Mouse (Mus musculus) heart, adult 2 months (tissue): ENCODE measurements around the gene Akr1b7. TPM values are rescaled to one million over a fixed set of nuclear protein-coding genes. Genes with fewer than 3 reads are reported as not detected.

Experiments used
- DNase-seq, 2 experiments: peaks; one replicate each; pipeline ENCODE4 v3.0.0; 2021
- H3K27ac ChIP-seq: fragments of 200-600 bp; 2 replicates; pipeline ENCODE4 v1.8.1; 2022
- H3K27me3 ChIP-seq: fragments of 200-500 bp; 2 replicates; pipeline ENCODE4 v1.6.1; 2012; ENCODE audit warnings: mild to moderate bottlenecking, low read length, inconsistent platforms, mixed read lengths; ENCODE audit not compliant: control insufficient read depth, insufficient read depth
- H3K36me3 ChIP-seq: fragments of 200-500 bp; 2 replicates; pipeline ENCODE4 v1.6.1; 2012; ENCODE audit warnings: low read length, inconsistent platforms; ENCODE audit not compliant: control insufficient read depth, insufficient read depth
- H3K4me1 ChIP-seq: fragments of 200-500 bp; 2 replicates; pipeline ENCODE4 v1.6.1; 2011; ENCODE audit warnings: low read length; ENCODE audit not compliant: control insufficient read depth, insufficient read depth
- H3K4me3 ChIP-seq: fragments of 200-600 bp; 2 replicates; pipeline ENCODE4 v1.8.1; 2022
- H3K79me2 ChIP-seq: fragments of 200-500 bp; replicated peaks from 2 replicates; pipeline ENCODE4 v1.6.1; 2012; ENCODE audit warnings: mild to moderate bottlenecking, inconsistent platforms, low read length, moderate library complexity, mixed read lengths; ENCODE audit not compliant: control insufficient read depth, insufficient read depth
- H3K9ac ChIP-seq: fragments of 200-500 bp; 2 replicates; pipeline ENCODE4 v1.6.1; 2012; ENCODE audit warnings: low read depth, mild to moderate bottlenecking, control low read depth, inconsistent platforms, low read length, mixed read lengths
- CTCF ChIP-seq: fragments of 200-600 bp; IDR thresholded peaks from 2 replicates; pipeline ENCODE4 v1.8.1; 2022; ENCODE audit warnings: antibody characterized with exemption, mild to moderate bottlenecking, moderate library complexity
- EP300 ChIP-seq: fragments of 200-500 bp; IDR thresholded peaks from 2 replicates; pipeline ENCODE4 v1.6.1; 2011; ENCODE audit warnings: low read depth, low read length, control low read depth; ENCODE audit not compliant: insufficient read depth
- POLR2A ChIP-seq: fragments of 200-500 bp; IDR thresholded peaks from 2 replicates; pipeline ENCODE4 v1.6.1; 2011; ENCODE audit warnings: mild to moderate bottlenecking, low read depth, low read length, control low read depth; ENCODE audit not compliant: insufficient read depth
- WGBS: fragments of 180-500 bp; shearing (Covaris S2); methylation state at CpG from one replicate; pipeline ENCODE4 v1.1.7; 2018; 5-methylcytosine and 5-hydroxymethylcytosine counted together
- intact Hi-C: fragments of 180-260 bp; cut with DNase I; formaldehyde crosslinking; loops from one replicate; pipeline ENCODE4 v1.15.1; 2025
- polyA plus RNA-seq: library from polyadenylated mRNA; depleted of rRNA; stranded (reverse); fragments of >200 nt; gene quantifications from 2 replicates; pipeline ENCODE4 v1.2.3, GENCODE M21; 2012; rRNA removed
- total RNA-seq, 2 experiments: library from RNA; stranded (reverse); gene quantifications; 2 replicates each; pipeline ENCODE4 v1.2.3; 2021

Gene Akr1b7
- total and polyA plus RNA-seq, 3 experiments = not detected

GRCm38 (mm10) chr6:34448696-34449095 lies 36.6 kb downstream of the Akr1b7 start:
- intact Hi-C loops = loop anchor here (1.0 to 5.0 kb wide), 4 partner anchors 78 to 309 kb away; no protein-coding TSS in a partner anchor
- Histone ChIP-seq H3K4me1 (no peaks in the 10 kb centered on the region), H3K9ac (no peak overlapping the region), H3K36me3 (no peaks in the 10 kb centered on the region), H3K27ac (no peak overlapping the region), H3K79me2 (no peaks in the 10 kb centered on the region), H3K27me3 (no peaks in the 10 kb centered on the region), H3K4me3 (no peak overlapping the region)
- DNase-seq = no peak
- WGBS = 83% methylated on average over 1 of the region's 1 CpGs
- TF ChIP-seq CTCF = no peak
- no peak for TF ChIP-seq EP300
- TF ChIP-seq POLR2A = no peak

DNA sequence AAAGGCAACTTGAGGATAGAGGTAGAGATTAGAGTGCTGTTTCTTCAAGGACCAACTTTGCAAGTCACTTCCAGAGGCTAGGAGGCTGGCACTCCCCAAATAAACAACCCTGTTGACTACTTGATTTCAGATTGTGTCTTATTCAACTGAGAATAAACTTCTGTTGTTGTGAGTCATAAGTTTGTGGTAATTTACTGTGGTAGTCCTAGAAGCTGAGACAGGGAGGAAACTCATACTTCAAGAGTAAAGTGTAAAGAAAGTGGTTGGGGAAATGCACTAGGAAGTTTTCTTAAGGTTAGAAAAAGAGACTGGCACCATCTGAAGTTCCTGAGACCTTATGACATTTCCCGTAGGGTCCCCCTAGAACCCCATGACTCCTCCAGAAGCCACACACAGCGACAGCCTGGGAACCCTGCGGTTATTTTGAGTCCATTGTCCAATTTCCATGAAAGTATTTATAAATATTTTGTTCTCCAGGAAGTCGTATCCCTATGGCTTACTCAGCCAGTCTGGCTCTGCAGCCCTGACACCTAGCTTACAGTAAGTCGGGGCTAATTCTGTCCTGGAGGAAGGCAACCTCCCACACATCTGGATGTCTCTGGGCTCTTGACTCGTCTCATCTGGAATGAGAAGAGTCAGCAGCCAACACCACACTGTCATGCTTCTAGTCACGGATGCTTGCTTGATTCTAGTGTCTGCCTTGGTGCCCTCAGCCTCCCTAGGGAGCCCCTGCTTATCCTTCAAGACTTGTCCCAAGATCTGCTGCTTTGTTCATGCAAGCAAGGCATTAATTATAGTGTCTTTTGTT lies 41.0 kb downstream of the Akr1b7 start:
- intact Hi-C loops = no loop called here
- H3K4me3 ChIP-seq = no peak overlapping the region
- no peaks in the 10 kb centered on the region for H3K36me3 ChIP-seq
- H3K4me1 ChIP-seq = no peaks in the 10 kb centered on the region
- H3K9ac ChIP-seq = no peak overlapping the region
- H3K79me2 ChIP-seq = no peaks in the 10 kb centered on the region
- 22% methylated on average over 7 of the region's 7 CpGs for WGBS
- DNase-seq = no peak
- no peak for TF ChIP-seq CTCF
- no peak for TF ChIP-seq EP300
- no peak for TF ChIP-seq POLR2A
- H3K27me3 ChIP-seq = no peaks in the 10 kb centered on the region
- H3K27ac ChIP-seq = no peak overlapping the region

- Histone ChIP-seq H3K4me3 (no peak overlapping the region), H3K4me1 (no peaks in the 10 kb centered on the region), H3K79me2 (no peaks in the 10 kb centered on the region), H3K27ac (no peak overlapping the region), H3K27me3 (no peaks in the 10 kb centered on the region), H3K36me3 (no peaks in the 10 kb centered on the region), H3K9ac (no peak overlapping the region)
- no peak for DNase-seq
- intact Hi-C loops = no loop called here
- TF ChIP-seq CTCF (no peak), EP300 (no peak), POLR2A (no peak)
These were observed 47.3 kb downstream of the Akr1b7 start for GRCm38 (mm10) chr6:34459456-34459855.

- H3K36me3 ChIP-seq = no peaks in the 10 kb centered on the region
- 50% methylated on average over 4 of the region's 4 CpGs for WGBS
- H3K27ac ChIP-seq = no peak overlapping the region
- H3K4me3 ChIP-seq = no peak overlapping the region
- TF ChIP-seq POLR2A = no peak
- no peak for TF ChIP-seq EP300
- TF ChIP-seq CTCF = no peak
- no peaks in the 10 kb centered on the region for H3K4me1 ChIP-seq
- intact Hi-C loops = no loop called here
- H3K9ac ChIP-seq = no peak overlapping the region
- no peak for DNase-seq
- H3K79me2 ChIP-seq = no peaks in the 10 kb centered on the region
- no peaks in the 10 kb centered on the region for H3K27me3 ChIP-seq
These were observed 48.5 kb downstream of the Akr1b7 start for GRCm38 (mm10) chr6:34460651-34461050.

GRCm38 (mm10) chr6:34463582-34463981 lies 51.4 kb downstream of the Akr1b7 start:
- Histone ChIP-seq H3K36me3 (no peaks in the 10 kb centered on the region), H3K27me3 (no peaks in the 10 kb centered on the region), H3K4me3 (no peak overlapping the region), H3K27ac (no peak overlapping the region), H3K4me1 (no peaks in the 10 kb centered on the region), H3K79me2 (no peaks in the 10 kb centered on the region), H3K9ac (no peak overlapping the region)
- TF ChIP-seq CTCF (no peak), EP300 (no peak), POLR2A (no peak)
- no peak for DNase-seq
- intact Hi-C loops = no loop called here
- 86% methylated on average over 4 of the region's 4 CpGs for WGBS

DNA sequence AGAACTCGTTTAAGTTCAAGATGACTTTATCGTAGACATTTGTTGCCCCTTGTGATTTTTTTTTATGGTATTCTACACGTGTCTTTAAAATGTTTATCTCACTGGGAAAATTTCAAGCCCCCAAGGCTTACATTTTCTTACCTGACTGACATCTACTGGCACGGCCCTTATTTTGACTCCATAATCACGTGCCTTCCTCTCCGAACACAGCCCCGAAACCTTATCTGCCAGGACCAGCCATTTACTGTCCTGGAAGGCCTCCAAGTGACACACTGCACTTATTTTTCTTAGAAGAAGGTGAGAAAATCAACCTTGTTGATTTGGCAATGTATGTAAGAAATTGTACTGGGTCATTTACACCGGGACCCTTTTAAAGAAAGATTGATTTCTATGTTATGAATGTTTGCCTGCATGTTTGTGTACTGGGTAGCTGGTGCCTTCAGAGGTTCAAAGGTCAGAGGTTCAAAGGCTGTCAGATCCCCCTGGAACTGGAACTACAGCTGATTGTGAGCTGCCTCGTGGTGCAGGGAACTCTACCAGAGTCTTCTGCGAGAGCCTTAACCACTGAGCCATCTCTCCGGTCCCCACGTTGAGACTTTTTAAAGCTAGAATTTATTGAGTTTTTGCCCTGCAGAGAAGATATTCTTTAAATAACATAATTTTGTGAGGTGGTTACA lies 59.4 kb downstream of the Akr1b7 start:
- peaks cover 1% of the 10 kb centered on the region for H3K4me1 ChIP-seq
- intact Hi-C loops = no loop called here
- 45% methylated on average over 12 of the region's 12 CpGs for WGBS
- TF ChIP-seq POLR2A (no peak), EP300 (no peak), CTCF (no peak)
- no peaks in the 10 kb centered on the region for H3K27me3 ChIP-seq
- H3K27ac ChIP-seq = no peak overlapping the region
- no peaks in the 10 kb centered on the region for H3K79me2 ChIP-seq
- no peak overlapping the region for H3K4me3 ChIP-seq
- no peak overlapping the region for H3K9ac ChIP-seq
- H3K36me3 ChIP-seq = no peaks in the 10 kb centered on the region
- no peak for DNase-seq

Other genes starting within 250 kb of the Akr1b7 start
- gene Slc35b4, start 235.2 kb upstream of the Akr1b7 start, total RNA-seq = 1 to 10 TPM; 8.0 to 8.5 TPM
- 10.6 and 18.4 TPM in 2 replicates for gene Slc35b4, start 235.2 kb upstream of the Akr1b7 start, polyA plus RNA-seq
- 100 to 1,000 TPM; 266 to 282 TPM for gene Akr1b3, start 94.9 kb upstream of the Akr1b7 start, total RNA-seq
- gene Akr1b3, start 94.9 kb upstream of the Akr1b7 start, polyA plus RNA-seq = 352 and 459 TPM in 2 replicates
- gene Akr1b8, start 58.2 kb upstream of the Akr1b7 start, total RNA-seq = 1 to 10 TPM; 3.3 to 3.5 TPM
- 4.2 and 4.8 TPM in 2 replicates for gene Akr1b8, start 58.2 kb upstream of the Akr1b7 start, polyA plus RNA-seq
- 10 to 100 TPM; 53.8 to 63.5 TPM for gene Akr1b10, start 28.1 kb upstream of the Akr1b7 start, total RNA-seq
- gene Akr1b10, start 28.1 kb upstream of the Akr1b7 start, polyA plus RNA-seq = 50.5 and 89.4 TPM in 2 replicates
- 100 to 1,000 TPM in 1 of 2 experiments, 10 to 100 TPM in 1; 38.6 to 148 TPM for gene Bpgm, start 63.9 kb downstream of the Akr1b7 start, total RNA-seq
- 19.9 and 72.4 TPM in 2 replicates for gene Bpgm, start 63.9 kb downstream of the Akr1b7 start, polyA plus RNA-seq
- 10 to 100 TPM; 47.6 to 62.8 TPM for gene Cald1, start 186.2 kb downstream of the Akr1b7 start, total RNA-seq
- gene Cald1, start 186.2 kb downstream of the Akr1b7 start, polyA plus RNA-seq = 14.1 and 28.2 TPM in 2 replicates